Mouse (Mus musculus): ENCODE measurements at regions not wholly inside any gene's neighbourhood (a gene's known extent, or its start where the extent isn't known, plus 50 kb on each side); places are given as distances from the start of the nearest gene placed in this dataset.

DNA sequence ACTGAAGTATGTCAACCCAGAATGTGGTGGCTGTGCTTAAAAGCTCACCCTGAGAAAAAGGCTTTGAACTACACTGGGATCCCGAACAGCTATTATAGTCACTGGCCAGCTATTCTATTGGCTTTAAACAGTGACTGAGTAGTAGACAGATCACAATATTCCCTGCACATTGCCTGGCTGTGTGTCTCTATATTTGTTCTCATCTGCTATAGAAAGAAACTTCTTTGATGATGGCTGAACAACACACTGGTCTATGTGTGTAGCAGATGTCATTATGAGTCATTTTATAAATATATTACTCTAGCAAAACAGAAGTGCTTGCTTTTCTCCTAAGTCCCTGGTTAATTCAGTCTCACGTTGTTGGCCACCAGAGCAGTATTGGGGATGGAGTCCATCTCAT is 152.1 kb upstream of the Slco6d1 start:
- H3K27me3 ChIP-seq (ENCODE audit: control insufficient read depth, insufficient read depth, low read length) = no peaks in the 10 kb centered on the region
- H3K4me2 ChIP-seq = no peak overlapping the region
- 76% methylated on average over 2 of the region's 2 CpGs for WGBS (ENCODE audit: insufficient replicate concordance)
- H3K9me3 ChIP-seq (replicated peaks; ENCODE audit: control insufficient read depth, low read length) = no peaks in the 10 kb centered on the region
- H3K4me3 ChIP-seq (ENCODE audit: low read depth, low read length) = no peak overlapping the region
- no peaks in the 10 kb centered on the region for H3K4me1 ChIP-seq (ENCODE audit: control insufficient read depth, insufficient read depth, low read length)
- H3K9ac ChIP-seq (ENCODE audit: low read depth, low read length) = no peak overlapping the region
- ATAC-seq (replicated peaks; ENCODE audit: insufficient number of reproducible peaks, low FRiP score, low TSS enrichment) = no peak
- no peaks in the 10 kb centered on the region for H3K36me3 ChIP-seq (ENCODE audit: control insufficient read depth, insufficient read depth, low read length)
- H3K27ac ChIP-seq (ENCODE audit: low read depth, low read length) = no peak overlapping the region

DNA sequence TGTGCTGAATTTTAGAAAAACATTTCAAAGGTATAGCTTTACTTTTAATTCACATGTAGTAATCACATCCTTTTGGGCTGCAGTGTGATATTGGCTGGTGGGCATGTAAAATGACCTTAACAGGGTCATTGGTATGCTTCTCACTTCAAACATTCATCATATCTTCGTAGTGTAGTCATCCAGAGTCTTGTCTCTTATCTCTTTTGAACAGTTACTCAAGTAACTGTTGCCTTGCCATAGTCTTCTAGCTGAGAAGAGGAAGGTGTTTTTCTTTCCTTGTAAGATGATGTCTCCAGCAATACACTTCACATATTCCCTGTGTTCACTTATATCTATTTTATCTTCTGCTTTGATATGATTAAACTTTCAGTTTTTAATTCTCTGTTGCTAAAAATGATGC is 150.7 kb upstream of the Slco6d1 start:
- Histone ChIP-seq H3K36me3 (ENCODE audit: control insufficient read depth, insufficient read depth, low read length) (no peaks in the 10 kb centered on the region), H3K9me3 (replicated peaks; ENCODE audit: control insufficient read depth, low read length) (no peaks in the 10 kb centered on the region), H3K9ac (ENCODE audit: low read depth, low read length) (no peak overlapping the region), H3K4me3 (ENCODE audit: low read depth, low read length) (no peak overlapping the region), H3K4me1 (ENCODE audit: control insufficient read depth, insufficient read depth, low read length) (no peaks in the 10 kb centered on the region), H3K27me3 (ENCODE audit: control insufficient read depth, insufficient read depth, low read length) (no peaks in the 10 kb centered on the region), H3K27ac (ENCODE audit: low read depth, low read length) (no peak overlapping the region), H3K4me2 (no peak overlapping the region)
- WGBS (ENCODE audit: insufficient replicate concordance) = 49% methylated on average over 1 of the region's 1 CpGs
- no peak for ATAC-seq (replicated peaks; ENCODE audit: insufficient number of reproducible peaks, low FRiP score, low TSS enrichment)

DNA sequence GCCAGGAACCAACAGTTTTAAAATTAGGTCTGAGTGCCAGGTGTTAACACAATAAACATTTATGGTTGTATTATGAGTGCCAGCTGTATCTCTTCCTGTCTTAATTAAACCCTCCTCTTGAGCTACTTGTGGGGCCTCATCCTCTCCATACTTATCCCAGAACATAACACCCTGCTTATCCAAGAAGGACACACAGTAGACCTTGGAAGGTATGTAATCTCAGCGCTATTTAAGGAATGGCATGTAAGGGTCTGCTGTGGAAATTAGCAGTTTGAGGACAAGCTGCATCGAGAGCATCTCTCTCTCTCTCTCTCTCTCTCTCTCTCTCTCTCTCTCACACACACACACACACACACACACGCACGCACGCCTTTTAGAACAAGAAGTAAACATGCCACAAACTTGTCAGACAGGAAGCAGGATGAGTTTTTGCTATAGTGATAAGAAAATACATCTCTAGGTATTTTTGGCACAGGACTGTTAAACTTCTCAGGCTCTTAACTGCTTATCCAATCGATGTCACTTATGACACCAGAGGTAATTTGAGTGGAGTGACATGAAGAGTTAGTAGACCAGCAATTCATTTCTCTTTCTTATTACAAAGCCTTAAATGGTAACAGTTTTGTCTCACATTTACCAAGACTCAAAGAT is 146.8 kb upstream of the Slco6d1 start:
- Histone ChIP-seq H3K4me3 (ENCODE audit: low read depth, low read length) (no peak overlapping the region), H3K36me3 (ENCODE audit: control insufficient read depth, insufficient read depth, low read length) (no peaks in the 10 kb centered on the region), H3K27ac (ENCODE audit: low read depth, low read length) (peak overlapping the region; percentile 13; the same call in 1 of the 2 replicates), H3K27me3 (ENCODE audit: control insufficient read depth, insufficient read depth, low read length) (no peaks in the 10 kb centered on the region), H3K9me3 (replicated peaks; ENCODE audit: control insufficient read depth, low read length) (no peaks in the 10 kb centered on the region), H3K9ac (ENCODE audit: low read depth, low read length) (no peak overlapping the region), H3K4me1 (ENCODE audit: control insufficient read depth, insufficient read depth, low read length) (peaks cover under 1% of the 10 kb centered on the region; the same call in 1 of the 2 replicates), H3K4me2 (peak overlapping the region; percentile 32)
- 34% methylated on average over 6 of the region's 6 CpGs for WGBS (ENCODE audit: insufficient replicate concordance)
- peak; percentile 55 for ATAC-seq (replicated peaks; ENCODE audit: insufficient number of reproducible peaks, low FRiP score, low TSS enrichment)

DNA sequence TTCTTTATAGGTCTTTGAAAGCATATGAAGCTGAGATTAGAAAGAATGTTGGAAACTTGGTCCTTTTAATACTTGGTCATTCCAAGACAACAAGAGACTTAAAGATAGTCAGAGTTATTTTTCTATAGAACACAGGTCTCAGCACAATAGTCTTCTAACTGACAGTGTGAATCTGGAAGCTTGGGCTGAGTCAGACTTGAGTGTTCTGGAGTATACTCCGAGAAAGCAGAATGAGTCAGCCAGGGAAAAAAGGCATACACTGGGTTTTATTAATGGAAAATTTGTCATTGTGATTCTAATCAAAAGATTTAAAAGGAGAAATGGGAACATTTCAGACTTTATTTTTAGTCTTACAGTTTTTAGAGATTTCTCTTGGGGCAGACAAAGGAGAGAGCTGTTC is 145.4 kb upstream of the Slco6d1 start:
- H3K36me3 ChIP-seq (ENCODE audit: control insufficient read depth, insufficient read depth, low read length) = no peaks in the 10 kb centered on the region
- no peak overlapping the region for H3K4me2 ChIP-seq
- H3K4me3 ChIP-seq (ENCODE audit: low read depth, low read length) = no peak overlapping the region
- peaks cover 7% of the 10 kb centered on the region for H3K4me1 ChIP-seq (ENCODE audit: control insufficient read depth, insufficient read depth, low read length)
- no peak overlapping the region for H3K27ac ChIP-seq (ENCODE audit: low read depth, low read length)
- 62% methylated on average over 1 of the region's 1 CpGs for WGBS (ENCODE audit: insufficient replicate concordance)
- H3K9ac ChIP-seq (ENCODE audit: low read depth, low read length) = no peak overlapping the region
- no peaks in the 10 kb centered on the region for H3K9me3 ChIP-seq (replicated peaks; ENCODE audit: control insufficient read depth, low read length)
- H3K27me3 ChIP-seq (ENCODE audit: control insufficient read depth, insufficient read depth, low read length) = no peaks in the 10 kb centered on the region
- ATAC-seq (replicated peaks; ENCODE audit: insufficient number of reproducible peaks, low FRiP score, low TSS enrichment) = no peak

DNA sequence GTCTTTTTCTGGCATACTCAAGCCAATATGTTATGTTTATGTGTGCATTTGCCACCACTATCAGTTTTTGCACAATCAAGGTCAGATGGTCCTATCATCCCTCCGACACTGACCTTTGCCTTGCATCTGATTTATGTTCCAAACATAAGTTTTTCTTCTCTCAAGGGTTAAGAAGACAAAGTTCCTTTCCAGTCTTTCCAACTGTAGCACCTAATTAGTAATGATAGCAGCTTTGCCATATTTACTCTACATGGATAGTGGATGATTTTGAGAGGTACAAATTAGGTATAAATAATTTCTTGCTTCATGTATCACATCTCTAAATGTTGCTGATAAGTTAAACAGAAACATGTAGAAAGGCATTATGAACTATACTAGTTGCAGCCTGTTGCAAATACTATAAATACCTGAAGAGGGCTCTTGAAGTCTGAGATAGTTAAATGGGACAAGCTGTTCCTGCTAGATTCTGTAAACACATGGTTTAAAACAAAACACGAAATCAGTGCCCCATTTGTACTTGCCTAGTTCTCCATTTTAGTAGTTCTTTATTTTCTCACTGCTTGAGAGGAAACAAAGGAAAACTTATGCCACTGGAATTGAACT is 141.4 kb upstream of the Slco6d1 start:
- Histone ChIP-seq H3K36me3 (ENCODE audit: control insufficient read depth, insufficient read depth, low read length) (no peaks in the 10 kb centered on the region), H3K9me3 (replicated peaks; ENCODE audit: control insufficient read depth, low read length) (no peaks in the 10 kb centered on the region), H3K9ac (ENCODE audit: low read depth, low read length) (no peak overlapping the region), H3K4me1 (ENCODE audit: control insufficient read depth, insufficient read depth, low read length) (peaks cover 10% of the 10 kb centered on the region), H3K27ac (ENCODE audit: low read depth, low read length) (no peak overlapping the region), H3K27me3 (ENCODE audit: control insufficient read depth, insufficient read depth, low read length) (no peaks in the 10 kb centered on the region), H3K4me2 (no peak overlapping the region), H3K4me3 (ENCODE audit: low read depth, low read length) (no peak overlapping the region)
- ATAC-seq (replicated peaks; ENCODE audit: insufficient number of reproducible peaks, low FRiP score, low TSS enrichment) = no peak
- 43% methylated on average over 2 of the region's 2 CpGs for WGBS (ENCODE audit: insufficient replicate concordance)

DNA sequence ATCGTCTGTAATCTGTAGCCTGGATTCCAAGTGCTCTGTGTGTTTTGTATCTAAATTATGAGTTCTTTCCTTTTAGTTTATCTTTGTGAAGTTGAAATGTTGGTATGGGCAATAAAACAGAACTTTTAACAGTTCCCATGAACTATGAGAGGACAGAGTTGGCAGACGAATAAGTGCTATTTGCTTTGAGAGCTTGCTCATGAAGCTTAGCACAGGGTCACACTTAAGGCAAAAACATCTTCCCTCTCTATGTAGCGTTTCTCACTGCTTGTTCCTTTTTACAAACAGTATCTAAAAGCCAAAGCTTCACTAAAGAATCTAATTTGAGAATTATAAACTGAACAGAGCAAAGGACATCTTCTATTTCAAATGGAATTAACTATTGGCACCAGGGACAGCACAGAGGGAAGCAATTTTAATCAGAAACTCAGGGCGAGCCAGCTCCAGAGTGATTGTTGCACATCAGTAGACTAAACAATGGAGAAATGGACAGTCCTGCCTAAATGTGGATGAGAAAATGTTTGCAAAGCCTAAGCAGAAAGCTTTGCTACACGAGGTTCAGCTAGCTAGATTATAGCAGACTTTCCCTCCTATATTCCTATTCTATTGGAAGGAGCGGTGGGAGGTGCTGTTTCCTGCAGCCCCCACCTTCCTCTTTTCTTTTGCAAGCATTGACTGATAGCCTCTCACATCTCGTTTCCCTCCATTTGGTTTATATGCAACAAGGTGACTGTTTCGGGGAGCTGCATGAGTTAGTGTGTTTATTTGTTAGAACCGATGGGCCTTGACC is 140.5 kb upstream of the Slco6d1 start:
- no peaks in the 10 kb centered on the region for H3K9me3 ChIP-seq (replicated peaks; ENCODE audit: control insufficient read depth, low read length)
- no peaks in the 10 kb centered on the region for H3K36me3 ChIP-seq (ENCODE audit: control insufficient read depth, insufficient read depth, low read length)
- ATAC-seq (replicated peaks; ENCODE audit: insufficient number of reproducible peaks, low FRiP score, low TSS enrichment) = no peak
- H3K27me3 ChIP-seq (ENCODE audit: control insufficient read depth, insufficient read depth, low read length) = no peaks in the 10 kb centered on the region
- no peak overlapping the region for H3K4me2 ChIP-seq
- WGBS (ENCODE audit: insufficient replicate concordance) = 60% methylated on average over 9 of the region's 9 CpGs
- H3K27ac ChIP-seq (ENCODE audit: low read depth, low read length) = no peak overlapping the region
- H3K4me3 ChIP-seq (ENCODE audit: low read depth, low read length) = no peak overlapping the region
- peaks cover 10% of the 10 kb centered on the region for H3K4me1 ChIP-seq (ENCODE audit: control insufficient read depth, insufficient read depth, low read length)
- no peak overlapping the region for H3K9ac ChIP-seq (ENCODE audit: low read depth, low read length)

DNA sequence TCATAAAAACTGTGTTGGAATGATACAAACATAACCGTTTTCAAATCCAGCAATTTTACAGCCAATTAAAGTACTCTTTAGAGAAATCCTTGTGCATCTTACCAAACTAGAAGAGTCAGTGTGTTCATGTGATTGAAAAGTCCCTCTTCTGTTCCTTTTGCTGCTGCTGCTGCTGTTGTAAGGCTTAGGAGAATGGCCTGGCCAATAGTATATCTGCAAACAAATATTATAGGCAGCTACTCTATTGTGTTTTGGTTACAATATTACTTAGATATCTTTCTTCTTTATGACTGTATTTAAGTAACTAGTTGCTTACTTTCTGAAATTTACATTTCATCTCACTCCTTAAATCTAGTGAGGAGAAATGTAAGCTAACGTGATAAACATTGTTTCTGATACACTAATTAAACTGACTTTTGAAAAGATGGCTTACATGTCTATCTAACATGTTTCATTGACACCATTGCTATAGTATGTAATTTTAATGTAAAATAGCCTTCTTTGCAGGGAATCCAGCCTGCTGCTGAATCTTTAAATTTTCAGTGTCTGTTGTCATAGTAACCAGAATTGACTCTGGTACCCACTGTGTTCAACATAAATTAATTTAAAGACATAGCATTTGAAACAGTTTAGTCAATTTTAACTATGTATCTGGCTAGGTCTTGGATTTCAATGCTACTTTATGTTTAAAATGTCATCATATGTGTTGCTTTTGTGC is 139.7 kb upstream of the Slco6d1 start:
- peaks cover 10% of the 10 kb centered on the region for H3K4me1 ChIP-seq (ENCODE audit: control insufficient read depth, insufficient read depth, low read length)
- H3K27ac ChIP-seq (ENCODE audit: low read depth, low read length) = no peak overlapping the region
- H3K4me2 ChIP-seq = no peak overlapping the region
- no peaks in the 10 kb centered on the region for H3K36me3 ChIP-seq (ENCODE audit: control insufficient read depth, insufficient read depth, low read length)
- WGBS (ENCODE audit: insufficient replicate concordance) = 78% methylated on average over 2 of the region's 2 CpGs
- no peak overlapping the region for H3K4me3 ChIP-seq (ENCODE audit: low read depth, low read length)
- no peak for ATAC-seq (replicated peaks; ENCODE audit: insufficient number of reproducible peaks, low FRiP score, low TSS enrichment)
- H3K9ac ChIP-seq (ENCODE audit: low read depth, low read length) = no peak overlapping the region
- no peaks in the 10 kb centered on the region for H3K9me3 ChIP-seq (replicated peaks; ENCODE audit: control insufficient read depth, low read length)
- H3K27me3 ChIP-seq (ENCODE audit: control insufficient read depth, insufficient read depth, low read length) = no peaks in the 10 kb centered on the region

DNA sequence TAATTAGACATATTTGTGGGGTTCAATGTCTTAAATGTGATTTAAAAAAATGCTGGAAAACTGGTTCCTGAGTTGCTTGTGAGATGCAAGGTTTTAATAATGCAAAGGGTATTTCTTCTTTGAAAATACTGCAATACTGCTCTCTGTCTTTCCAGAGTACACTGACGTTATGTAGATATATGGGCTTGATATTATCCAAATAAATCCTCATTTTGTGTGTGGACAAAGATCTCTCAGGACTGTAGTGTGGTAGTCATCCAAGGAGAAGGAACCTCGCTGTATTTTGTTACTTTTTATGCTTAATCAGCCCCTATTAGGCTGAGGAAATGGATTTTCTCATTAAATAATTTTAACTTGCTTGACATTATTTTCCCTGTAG is 139.2 kb upstream of the Slco6d1 start:
- Histone ChIP-seq H3K27ac (ENCODE audit: low read depth, low read length) (no peak overlapping the region), H3K4me2 (no peak overlapping the region), H3K4me3 (ENCODE audit: low read depth, low read length) (no peak overlapping the region), H3K36me3 (ENCODE audit: control insufficient read depth, insufficient read depth, low read length) (no peaks in the 10 kb centered on the region), H3K9me3 (replicated peaks; ENCODE audit: control insufficient read depth, low read length) (no peaks in the 10 kb centered on the region), H3K9ac (ENCODE audit: low read depth, low read length) (no peak overlapping the region), H3K27me3 (ENCODE audit: control insufficient read depth, insufficient read depth, low read length) (no peaks in the 10 kb centered on the region), H3K4me1 (ENCODE audit: control insufficient read depth, insufficient read depth, low read length) (peaks cover 10% of the 10 kb centered on the region)
- 75% methylated on average over 2 of the region's 2 CpGs for WGBS (ENCODE audit: insufficient replicate concordance)
- no peak for ATAC-seq (replicated peaks; ENCODE audit: insufficient number of reproducible peaks, low FRiP score, low TSS enrichment)

Data from heart, embryonic 11.5 days (tissue).